Mouse (Mus musculus) limb, embryonic 13.5 days (tissue): ENCODE results near the gene Uhrf1. TPM values are rescaled to one million over a fixed set of nuclear protein-coding genes. Genes with fewer than 3 reads are reported as not detected.
A peak's percentile ranks its signal among the peaks of the same experiment; 100 is the strongest.

Experiments used
- ATAC-seq: fragments of 200-750 bp; cut with Nextera tagmentation; 2 replicates; pipeline ENCODE4 v1.8.0; 2017; ENCODE audit warnings: low read depth, moderate number of reproducible peaks, moderate TSS enrichment; ENCODE audit not compliant: low FRiP score
- H3K27ac ChIP-seq: fragments of 300-500 bp; sonication (generic); 2 replicates; pipeline ENCODE4 v1.5.1; 2015; ENCODE audit warnings: inconsistent platforms, mild to moderate bottlenecking, moderate library complexity
- H3K27me3 ChIP-seq: fragments of 300-500 bp; sonication (generic); 2 replicates; pipeline ENCODE4 v1.6.1; 2015; ENCODE audit warnings: mild to moderate bottlenecking, inconsistent platforms
- H3K36me3 ChIP-seq: fragments of 300-500 bp; sonication (generic); 2 replicates; pipeline ENCODE4 v1.6.1; 2015; ENCODE audit warnings: inconsistent platforms, mild to moderate bottlenecking, moderate library complexity
- H3K4me1 ChIP-seq: fragments of 300-500 bp; sonication (generic); 2 replicates; pipeline ENCODE4 v1.6.1; 2015; ENCODE audit warnings: inconsistent platforms
- H3K4me2 ChIP-seq: fragments of 300-500 bp; sonication (generic); replicated peaks from 2 replicates; pipeline ENCODE4 v1.6.1; 2015; ENCODE audit warnings: inconsistent platforms, mild to moderate bottlenecking, moderate library complexity
- H3K4me3 ChIP-seq: fragments of 300-500 bp; sonication (generic); 2 replicates; pipeline ENCODE4 v1.5.1; 2015; ENCODE audit warnings: moderate library complexity, mild to moderate bottlenecking, inconsistent platforms
- H3K9ac ChIP-seq: fragments of 300-500 bp; sonication (generic); 2 replicates; pipeline ENCODE4 v1.6.1; 2015; ENCODE audit warnings: mild to moderate bottlenecking, inconsistent platforms
- H3K9me3 ChIP-seq: fragments of 300-500 bp; sonication (generic); 2 replicates; pipeline ENCODE4 v1.6.1; 2016; ENCODE audit warnings: inconsistent platforms
- WGBS: fragments of 180-500 bp; shearing (Covaris S2); methylation state at CpG from one replicate; pipeline ENCODE4 v1.1.7; 2015; 5-methylcytosine and 5-hydroxymethylcytosine counted together
- polyA plus RNA-seq: library from polyadenylated mRNA; unstranded; fragments of >200 nt; fragmentation: Nextera tagmentation; extraction: Ambion mirVana; gene quantifications from 2 replicates; pipeline ENCODE4 v1.2.1, GENCODE M21; 2015

The Uhrf1 gene
- polyA plus RNA-seq, 1 experiment from 2014 or later, result 146 TPM

DNA sequence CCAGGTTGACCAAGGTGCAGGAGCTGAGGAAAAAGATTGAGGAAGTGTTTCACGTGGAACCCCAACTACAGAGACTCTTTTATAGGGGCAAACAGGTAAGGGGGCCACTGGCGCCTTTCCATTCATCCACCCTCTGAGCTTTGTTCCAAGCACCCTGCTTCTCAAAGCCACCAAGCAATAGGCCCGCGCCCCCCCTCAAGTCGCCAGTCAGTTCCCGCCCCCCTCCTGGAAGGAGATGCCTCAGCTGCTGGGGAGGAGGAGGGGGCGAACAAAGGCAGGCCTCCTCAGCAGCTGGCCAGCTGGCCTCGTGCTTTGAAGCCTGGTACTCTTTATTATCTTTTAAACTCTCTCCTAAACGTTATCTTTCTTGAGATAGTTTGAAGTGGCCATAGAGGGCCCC is 2.0 kb downstream of the Uhrf1 start:
- WGBS, result 19% methylated on average over 9 of the region's 9 CpGs
- Histone ChIP-seq H3K4me1 (peaks cover 53% of the 10 kb centered on the region), H3K9me3 (no peaks in the 10 kb centered on the region), H3K4me3 (peak overlapping the region; percentile 81), H3K27me3 (no peaks in the 10 kb centered on the region), H3K27ac (0 out of 2 replicates have a peak overlapping the region, but pooled peaks have one; percentile 23), H3K9ac (peak overlapping the region; percentile 80), H3K4me2 (peak overlapping the region; percentile 99), H3K36me3 (peaks cover 42% of the 10 kb centered on the region)
- ATAC-seq, result no peak

DNA sequence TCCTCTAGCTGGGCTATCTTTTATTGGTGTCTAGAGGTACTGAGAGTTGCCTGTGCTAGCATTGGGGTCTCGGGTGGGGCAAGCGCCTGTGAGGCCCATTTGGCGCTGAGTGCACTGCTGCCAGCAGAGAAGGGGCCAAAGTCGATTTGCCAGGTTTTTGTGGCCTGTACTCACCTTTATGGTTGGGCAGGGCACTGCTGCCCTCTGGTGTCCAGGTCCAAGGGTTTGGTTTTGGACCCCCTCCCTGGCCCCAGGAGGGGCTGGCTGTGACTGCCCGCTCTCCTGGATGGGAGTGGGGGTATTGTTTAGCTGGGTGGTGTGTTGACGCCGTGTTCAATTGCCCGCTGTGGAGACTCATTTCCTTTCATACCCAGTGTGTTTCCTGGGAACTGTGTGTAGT is 2.7 kb downstream of the Uhrf1 start:
- H3K4me2 ChIP-seq, result peak overlapping the region; percentile 99
- H3K4me1 ChIP-seq, result peaks cover 53% of the 10 kb centered on the region
- H3K36me3 ChIP-seq, result peaks cover 49% of the 10 kb centered on the region
- H3K27ac ChIP-seq, result no peak overlapping the region
- peak overlapping the region; percentile 80; the same call in 1 of the 2 replicates for H3K9ac ChIP-seq
- H3K27me3 ChIP-seq, result no peaks in the 10 kb centered on the region
- peak overlapping the region; percentile 81 for H3K4me3 ChIP-seq
- 60% methylated on average over 8 of the region's 8 CpGs for WGBS
- ATAC-seq, result no peak
- H3K9me3 ChIP-seq, result no peaks in the 10 kb centered on the region

DNA sequence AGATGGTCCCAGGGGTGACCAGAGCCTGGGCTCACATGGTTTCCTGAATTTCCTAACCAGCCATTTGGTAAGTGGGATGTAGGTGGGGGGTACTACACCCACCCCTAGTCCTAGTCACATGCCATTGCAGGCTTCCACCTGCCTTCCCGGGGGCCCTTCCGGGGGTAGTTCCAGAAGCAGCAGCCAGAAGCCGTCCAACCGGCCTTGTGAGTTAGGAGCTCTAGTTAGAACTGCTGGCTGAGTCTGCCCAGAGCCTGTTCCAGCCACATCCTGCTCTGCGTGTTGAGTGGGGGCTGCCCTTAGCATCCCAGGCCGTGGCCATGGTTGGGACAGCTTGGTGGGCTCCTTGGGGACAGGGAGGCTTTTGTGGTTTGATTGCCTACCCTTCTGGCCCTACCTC is 5.0 kb downstream of the Uhrf1 start:
- no peak overlapping the region; the same call in 1 of the 2 replicates for H3K27ac ChIP-seq
- 74% methylated on average over 6 of the region's 6 CpGs for WGBS
- no peaks in the 10 kb centered on the region for H3K9me3 ChIP-seq
- H3K4me1 ChIP-seq, result peaks cover 42% of the 10 kb centered on the region
- H3K36me3 ChIP-seq, result peaks cover 71% of the 10 kb centered on the region
- H3K4me3 ChIP-seq, result no peak overlapping the region
- peak overlapping the region; percentile 28 for H3K4me2 ChIP-seq
- no peaks in the 10 kb centered on the region for H3K27me3 ChIP-seq
- peak overlapping the region; percentile 45 for H3K9ac ChIP-seq
- ATAC-seq, result no peak

DNA sequence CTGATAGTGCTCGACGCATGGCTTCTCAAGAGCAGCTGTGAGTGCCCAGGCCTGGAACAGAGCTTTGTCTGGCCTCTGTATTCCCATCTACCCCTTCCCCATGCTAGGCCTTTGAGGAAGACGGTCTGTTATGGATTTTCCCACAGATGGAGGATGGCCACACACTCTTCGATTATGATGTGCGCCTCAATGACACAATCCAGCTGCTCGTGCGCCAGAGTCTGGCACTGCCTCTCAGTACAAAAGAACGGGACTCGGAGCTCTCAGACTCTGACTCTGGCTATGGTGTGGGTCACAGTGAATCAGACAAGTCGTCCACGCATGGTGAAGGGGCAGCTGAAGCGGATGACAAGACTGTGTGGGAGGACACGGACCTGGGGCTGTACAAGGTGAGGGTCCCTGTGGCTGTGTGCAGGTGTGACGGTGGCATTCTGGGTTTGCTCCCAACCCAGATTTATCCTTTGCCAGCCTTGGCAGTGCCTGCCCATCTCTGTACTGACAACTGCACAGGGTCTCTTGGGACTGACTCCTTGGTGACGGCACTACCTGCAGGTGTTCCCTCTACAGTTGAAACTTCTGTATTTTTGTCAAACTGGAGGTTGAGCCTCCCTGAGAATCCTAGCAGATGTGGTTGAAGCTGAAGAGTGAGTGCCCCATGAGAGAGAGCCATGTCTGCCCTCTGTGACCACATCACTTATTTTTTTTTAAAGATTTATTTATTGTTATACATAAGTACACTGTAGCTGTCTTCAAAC is 6.2 kb downstream of the Uhrf1 start:
- Histone ChIP-seq H3K4me3 (no peak overlapping the region), H3K4me1 (peaks cover 37% of the 10 kb centered on the region), H3K9me3 (no peaks in the 10 kb centered on the region), H3K27ac (no peak overlapping the region), H3K9ac (0 out of 2 replicates have a peak overlapping the region, but pooled peaks have one; percentile 25), H3K4me2 (no peak overlapping the region), H3K36me3 (peaks cover 84% of the 10 kb centered on the region), H3K27me3 (no peaks in the 10 kb centered on the region)
- 91% methylated on average over 15 of the region's 15 CpGs for WGBS
- no peak for ATAC-seq

DNA sequence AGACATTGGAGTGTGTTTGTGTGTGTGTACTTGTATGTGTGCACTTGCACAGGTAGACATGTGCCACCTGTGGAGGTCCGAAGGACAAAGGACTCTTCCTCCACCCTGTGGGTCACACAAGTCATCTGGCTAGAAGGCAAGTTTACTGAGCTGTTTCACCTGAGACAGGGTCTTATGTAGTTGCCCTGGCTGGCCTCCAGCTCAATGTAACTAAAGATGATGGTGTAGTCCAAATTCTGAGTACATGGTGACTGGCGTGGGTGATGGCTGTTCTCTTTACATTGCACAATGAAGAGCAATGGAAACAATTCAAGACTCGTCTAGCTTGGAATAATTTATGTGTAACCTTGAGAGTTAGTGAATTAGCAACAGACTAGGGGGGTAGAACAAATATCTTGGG is 21.3 kb downstream of the Uhrf1 start:
- H3K9ac ChIP-seq, result no peak overlapping the region
- no peak overlapping the region; the same call in 1 of the 2 replicates for H3K27ac ChIP-seq
- ATAC-seq, result no peak
- H3K4me2 ChIP-seq, result no peak overlapping the region
- no peaks in the 10 kb centered on the region for H3K27me3 ChIP-seq
- H3K36me3 ChIP-seq, result peaks cover 37% of the 10 kb centered on the region
- H3K9me3 ChIP-seq, result no peaks in the 10 kb centered on the region
- WGBS, result 48% methylated on average over 3 of the region's 3 CpGs
- peaks cover 27% of the 10 kb centered on the region for H3K4me1 ChIP-seq
- no peak overlapping the region for H3K4me3 ChIP-seq

DNA sequence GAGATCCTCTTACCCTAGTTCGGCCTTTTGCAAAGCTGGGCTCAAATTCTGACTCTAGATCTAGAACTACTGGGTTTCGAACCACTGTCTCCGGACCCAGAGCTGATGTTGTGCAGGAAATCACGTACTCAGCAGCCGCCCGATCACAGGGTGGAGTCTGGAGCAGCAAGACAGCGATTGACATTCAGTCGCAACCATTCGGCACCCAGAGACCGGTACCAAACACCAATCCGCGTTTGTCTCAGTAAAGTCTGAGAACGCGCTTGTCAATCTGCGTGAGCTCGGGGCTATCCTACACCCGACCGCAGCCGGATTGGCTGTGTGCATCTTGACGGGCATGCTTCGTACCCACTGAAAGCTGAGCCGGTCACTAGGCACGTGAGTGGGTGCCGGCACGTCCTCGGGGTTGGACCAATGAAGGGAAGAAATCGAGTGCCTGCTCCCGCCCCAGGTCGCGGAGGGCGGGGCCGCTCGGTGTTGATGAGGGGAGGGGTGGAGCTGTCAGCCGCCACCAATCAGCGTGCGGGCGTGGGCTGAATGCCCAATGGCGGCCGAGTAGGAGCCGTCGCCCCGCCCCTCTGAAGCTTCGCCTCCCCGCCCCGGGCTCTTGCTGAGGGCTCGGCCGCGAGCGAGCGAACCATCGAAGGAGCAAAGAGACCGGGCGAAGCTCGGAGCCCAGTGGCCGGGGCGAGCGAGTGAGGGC is 22.5 kb downstream of the Uhrf1 start, which contains the start of gene Kdm4b:
Gene Kdm4b (plus strand): TSS at position 613 of the 703 bp plus-strand sequence.
- no peaks in the 10 kb centered on the region for H3K9me3 ChIP-seq
- peaks cover 38% of the 10 kb centered on the region for H3K4me1 ChIP-seq
- peak within 1 kb of the TSS; percentile 88 for H3K4me2 ChIP-seq
- H3K27ac ChIP-seq, result peak within 1 kb of the TSS; percentile 93
- no peaks in the 10 kb centered on the region for H3K27me3 ChIP-seq
- under 1% methylated on average over 57 of the region's 57 CpGs for WGBS
- peak; percentile 100 for ATAC-seq
- peak within 1 kb of the TSS; percentile 95 for H3K9ac ChIP-seq
- H3K4me3 ChIP-seq, result peak within 1 kb of the TSS; percentile 84
- peaks cover 25% of the 10 kb centered on the region for H3K36me3 ChIP-seq

DNA sequence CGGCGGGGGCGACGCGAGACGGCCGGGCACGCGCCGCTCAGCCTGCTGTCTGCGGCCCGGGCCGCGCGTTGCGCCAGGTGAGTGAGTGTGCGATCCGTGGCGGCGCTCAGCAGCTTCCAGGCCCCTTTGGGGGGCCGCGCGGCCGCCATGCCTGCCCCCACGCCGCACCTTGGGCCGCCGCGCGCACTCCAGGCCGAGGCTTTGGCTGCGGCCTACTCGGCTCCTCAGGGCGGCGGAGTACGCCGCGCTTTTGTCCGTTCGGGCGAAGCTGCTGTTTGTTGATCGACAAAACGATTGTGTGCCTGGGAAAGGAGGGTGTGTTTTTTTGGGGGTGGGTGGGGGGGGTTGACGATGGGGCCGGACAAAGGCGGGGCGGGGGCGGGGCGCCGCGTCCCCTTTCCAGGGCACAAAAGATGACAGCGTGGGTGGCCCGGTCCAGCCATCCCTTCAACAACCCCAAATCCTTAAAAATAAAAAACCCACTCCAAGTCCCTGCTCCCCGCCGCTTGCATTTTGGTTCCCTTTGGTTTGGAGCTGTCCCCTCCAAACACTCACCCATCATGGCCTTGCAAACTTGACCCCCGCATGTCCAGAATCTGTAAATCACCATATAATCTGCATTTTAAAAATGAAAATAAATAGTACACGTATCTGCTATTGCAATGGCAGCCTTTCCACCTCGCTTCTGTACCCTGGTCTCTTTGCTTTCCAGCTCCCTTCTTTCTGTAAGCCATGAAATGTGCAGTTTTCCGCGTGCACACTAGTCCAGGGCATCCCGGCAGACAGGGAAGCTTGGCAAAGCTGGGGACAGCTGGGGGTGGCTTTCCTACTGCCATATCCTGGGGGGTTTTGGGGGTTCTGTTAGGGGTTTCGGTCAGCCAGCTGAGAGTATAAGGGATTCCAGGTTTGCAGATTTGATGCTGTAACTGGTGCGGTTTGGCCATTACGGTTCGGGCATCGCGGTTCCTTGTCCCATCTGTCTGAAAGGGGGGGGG is 23.3 kb downstream of the Uhrf1 start:
- peak; percentile 45 for ATAC-seq
- Histone ChIP-seq H3K27me3 (no peaks in the 10 kb centered on the region), H3K4me3 (peak overlapping the region; percentile 84), H3K4me2 (peak overlapping the region; percentile 88), H3K27ac (peak overlapping the region; percentile 93), H3K9ac (peak overlapping the region; percentile 95), H3K36me3 (peaks cover 17% of the 10 kb centered on the region), H3K9me3 (no peaks in the 10 kb centered on the region), H3K4me1 (peaks cover 39% of the 10 kb centered on the region)
- 2% methylated on average over 67 of the region's 67 CpGs for WGBS

DNA sequence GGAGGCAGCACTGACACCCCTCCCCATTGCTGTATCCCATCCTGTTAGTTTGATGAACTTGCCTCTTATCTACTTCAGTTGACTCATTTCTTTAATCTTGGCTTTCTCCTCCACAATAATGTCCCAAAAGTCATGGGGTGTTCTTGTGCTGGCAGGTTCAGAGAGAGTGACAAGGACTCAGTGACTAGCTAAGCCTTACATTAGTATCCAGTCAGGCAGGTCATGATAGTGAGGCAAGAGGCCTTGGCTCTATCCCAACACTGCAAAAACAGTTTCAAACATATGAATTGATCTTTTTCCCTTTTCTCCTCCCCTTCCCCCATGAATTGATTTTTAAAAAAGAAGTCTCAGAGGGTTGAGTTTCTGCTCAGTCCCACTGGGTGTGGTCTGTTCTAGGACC is 26.1 kb downstream of the Uhrf1 start:
- H3K9ac ChIP-seq, result no peak overlapping the region
- H3K36me3 ChIP-seq, result no peaks in the 10 kb centered on the region; the same call in 1 of the 2 replicates

DNA sequence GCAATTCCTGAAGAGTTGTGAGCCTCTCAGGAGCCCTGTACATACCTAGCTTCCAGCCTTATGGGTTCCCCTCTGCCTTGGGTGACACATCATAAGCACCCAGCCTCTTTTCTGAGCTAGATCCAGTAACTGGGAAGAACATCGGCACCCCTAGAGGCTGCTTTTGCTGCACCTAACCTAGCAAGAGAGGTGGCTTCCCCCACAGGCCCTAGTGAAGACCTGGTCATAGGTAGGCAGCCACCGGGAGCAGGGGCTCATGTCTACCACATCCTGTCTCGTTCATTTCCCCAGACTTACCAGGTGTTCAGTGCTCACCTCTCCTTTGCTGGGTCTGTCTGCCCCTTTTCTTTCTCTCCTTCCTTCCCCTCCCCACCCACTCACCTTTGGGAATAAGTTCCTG is 27.2 kb downstream of the Uhrf1 start:
- no peak overlapping the region for H3K27ac ChIP-seq
- no peak overlapping the region for H3K4me3 ChIP-seq
- no peak for ATAC-seq
- H3K36me3 ChIP-seq, result peaks cover 7% of the 10 kb centered on the region
- 75% methylated on average over 3 of the region's 3 CpGs for WGBS
- 0 out of 2 replicates have a peak overlapping the region, but pooled peaks have one; percentile 1 for H3K9ac ChIP-seq
- H3K4me1 ChIP-seq, result peaks cover 38% of the 10 kb centered on the region
- H3K4me2 ChIP-seq, result no peak overlapping the region
- H3K9me3 ChIP-seq, result no peaks in the 10 kb centered on the region
- no peaks in the 10 kb centered on the region for H3K27me3 ChIP-seq

More for the DNA sequence above, 26.1 kb downstream of the Uhrf1 start:
- no peak for ATAC-seq
- Histone ChIP-seq H3K4me3 (no peak overlapping the region), H3K9me3 (no peaks in the 10 kb centered on the region), H3K4me1 (peaks cover 44% of the 10 kb centered on the region), H3K27me3 (no peaks in the 10 kb centered on the region), H3K4me2 (no peak overlapping the region), H3K27ac (no peak overlapping the region)

DNA sequence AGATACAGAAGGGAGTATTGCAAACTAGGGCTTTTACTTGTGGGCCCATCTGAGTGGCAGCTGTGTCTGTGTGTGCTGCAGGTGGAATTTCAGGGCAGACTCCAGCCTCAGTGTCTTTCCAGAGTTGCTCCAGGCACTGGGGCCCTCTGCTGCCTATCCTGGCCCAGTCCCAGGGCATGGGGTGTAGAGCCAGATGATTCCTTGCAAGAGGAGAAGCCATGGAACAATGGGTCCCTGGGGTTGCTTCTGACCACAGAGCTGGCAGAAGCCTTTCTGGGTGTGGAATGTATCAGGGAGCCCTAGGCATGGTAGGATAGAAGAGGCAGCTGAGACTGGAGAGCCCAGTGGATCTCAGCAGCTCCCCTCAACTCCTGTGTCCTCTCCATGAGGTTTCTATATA is 28.1 kb downstream of the Uhrf1 start:
- no peak for ATAC-seq
- H3K4me2 ChIP-seq, result no peak overlapping the region
- no peak overlapping the region for H3K4me3 ChIP-seq
- H3K36me3 ChIP-seq, result peaks cover 7% of the 10 kb centered on the region
- H3K9me3 ChIP-seq, result no peaks in the 10 kb centered on the region
- no peak overlapping the region for H3K27ac ChIP-seq
- H3K4me1 ChIP-seq, result peaks cover 38% of the 10 kb centered on the region
- H3K9ac ChIP-seq, result no peak overlapping the region
- H3K27me3 ChIP-seq, result no peaks in the 10 kb centered on the region

DNA sequence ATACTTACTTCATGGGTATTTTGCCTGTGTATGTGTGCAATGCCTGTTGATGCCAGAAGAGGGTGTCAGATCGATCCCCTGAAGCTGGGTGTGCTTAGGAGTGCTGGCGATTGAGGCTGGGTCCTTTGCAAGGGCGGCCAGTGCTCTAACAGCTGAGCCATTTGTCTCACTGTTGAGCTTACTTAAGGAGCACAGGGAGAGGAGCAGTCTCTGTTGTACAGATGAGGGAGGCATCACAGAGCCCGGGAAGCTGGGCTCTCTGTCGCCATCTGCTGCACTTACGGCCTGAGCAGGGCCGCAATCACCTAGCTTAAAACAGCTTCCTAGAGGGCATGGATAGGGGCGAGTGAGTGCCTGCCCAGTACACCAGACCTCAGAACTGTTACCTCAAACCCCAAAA is 29.9 kb downstream of the Uhrf1 start:
- Histone ChIP-seq H3K27ac (no peak overlapping the region), H3K4me3 (no peak overlapping the region), H3K4me1 (peaks cover 27% of the 10 kb centered on the region), H3K36me3 (peaks cover 7% of the 10 kb centered on the region), H3K27me3 (no peaks in the 10 kb centered on the region), H3K9me3 (no peaks in the 10 kb centered on the region), H3K9ac (no peak overlapping the region), H3K4me2 (no peak overlapping the region)
- no peak for ATAC-seq
- 29% methylated on average over 8 of the region's 8 CpGs for WGBS
